Mouse (Mus musculus): ENCODE measurements around the gene Fbxl17. TPM values are rescaled to one million over a fixed set of nuclear protein-coding genes. Genes with fewer than 3 reads are reported as not detected.

Fbxl17 gene
- polyA plus RNA-seq, 1 experiment = 11.8 TPM

DNA sequence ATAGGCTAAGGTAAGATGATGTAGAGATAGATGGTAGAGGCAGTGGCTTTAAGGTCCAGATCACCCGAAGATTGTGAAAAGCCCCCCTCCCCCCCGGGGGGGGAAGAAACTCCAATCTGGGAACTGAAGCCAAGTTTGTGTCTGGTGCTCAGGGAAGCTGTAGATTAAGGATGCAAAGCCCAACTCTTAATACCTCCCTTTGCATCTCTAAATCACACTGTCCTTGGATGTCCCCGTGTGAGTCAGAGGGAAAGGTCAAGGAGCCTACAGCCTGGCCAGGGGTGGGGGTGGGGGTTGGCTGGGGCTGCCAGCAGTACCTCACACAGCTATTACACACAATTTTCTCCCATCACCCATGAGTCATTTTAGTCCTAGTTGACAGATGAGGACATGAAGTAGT lies 453.4 kb downstream of the Fbxl17 start:
- no peak for DNase-seq (ENCODE audit: low spot score)

- no peak for DNase-seq (ENCODE audit: low spot score)
These were observed 454.5 kb downstream of the Fbxl17 start for GRCm38 (mm10) chr17:63045297-63045696.

GRCm38 (mm10) chr17:63043046-63043675 lies 456.7 kb downstream of the Fbxl17 start:
- DNase-seq (ENCODE audit: low spot score) = no peak

DNA sequence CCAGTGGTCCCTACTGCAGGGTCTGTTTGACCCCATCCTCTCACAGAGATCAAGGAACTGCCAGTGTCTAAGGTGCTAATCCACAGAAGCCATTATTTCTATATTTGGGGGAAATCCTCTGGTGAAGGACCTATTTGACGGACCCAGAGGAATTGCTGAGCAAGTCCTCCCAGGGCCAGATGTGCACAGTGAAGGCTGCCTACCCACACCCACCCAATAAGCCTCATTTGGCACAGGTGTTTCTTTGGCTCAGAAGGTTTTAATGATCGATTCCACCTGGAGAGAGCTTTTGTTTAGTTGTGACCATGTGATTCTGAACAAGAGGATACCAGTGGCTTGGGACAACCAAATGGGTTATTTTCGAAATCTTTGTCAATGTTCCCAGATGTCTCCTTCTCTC lies 462.3 kb downstream of the Fbxl17 start:
- DNase-seq (ENCODE audit: low spot score) = no peak

DNA sequence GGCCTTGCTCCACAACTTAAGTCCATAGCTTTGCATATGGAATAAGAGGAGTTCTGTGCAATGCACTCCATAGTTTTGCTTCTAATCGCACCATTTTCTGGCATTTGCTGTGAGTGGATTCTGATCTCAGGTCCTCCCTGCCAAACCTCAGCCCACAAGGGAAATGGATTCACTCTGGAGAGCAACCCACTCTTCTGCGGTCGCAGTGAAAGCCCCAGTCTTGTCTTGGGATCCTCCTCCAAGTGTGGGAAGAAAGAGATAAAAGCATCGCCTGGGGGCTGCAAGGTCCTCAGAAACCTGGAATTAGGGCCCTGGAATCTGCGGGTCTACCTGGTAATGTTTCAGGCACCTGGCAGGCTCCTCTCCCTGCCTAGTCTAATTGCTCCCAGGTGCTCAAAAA lies 466.7 kb downstream of the Fbxl17 start:
- DNase-seq (ENCODE audit: low spot score) = no peak

DNA sequence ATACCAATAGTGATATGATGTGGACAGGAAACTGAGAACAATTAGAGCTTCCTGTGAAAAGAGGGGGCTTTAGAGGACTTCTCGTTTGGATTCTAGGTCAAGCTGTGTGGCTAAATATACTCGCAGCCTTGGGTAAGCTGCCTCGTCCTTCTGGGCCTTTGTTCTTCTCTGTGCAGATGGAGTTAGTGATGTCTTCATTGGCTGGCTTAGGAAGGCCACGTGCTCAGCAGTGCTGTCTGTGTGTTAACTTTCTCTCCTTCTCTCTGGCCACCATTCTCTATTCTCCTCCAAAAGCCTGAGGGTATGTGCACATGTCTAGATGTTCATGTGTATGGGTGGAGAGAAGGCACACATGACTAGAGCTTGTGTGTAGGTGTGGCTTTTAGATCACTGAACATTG lies 470.7 kb downstream of the Fbxl17 start:
- no peak for DNase-seq (ENCODE audit: low spot score)

- DNase-seq (ENCODE audit: low spot score) = no peak
These were observed 474.6 kb downstream of the Fbxl17 start for GRCm38 (mm10) chr17:63025238-63025637.

DNA sequence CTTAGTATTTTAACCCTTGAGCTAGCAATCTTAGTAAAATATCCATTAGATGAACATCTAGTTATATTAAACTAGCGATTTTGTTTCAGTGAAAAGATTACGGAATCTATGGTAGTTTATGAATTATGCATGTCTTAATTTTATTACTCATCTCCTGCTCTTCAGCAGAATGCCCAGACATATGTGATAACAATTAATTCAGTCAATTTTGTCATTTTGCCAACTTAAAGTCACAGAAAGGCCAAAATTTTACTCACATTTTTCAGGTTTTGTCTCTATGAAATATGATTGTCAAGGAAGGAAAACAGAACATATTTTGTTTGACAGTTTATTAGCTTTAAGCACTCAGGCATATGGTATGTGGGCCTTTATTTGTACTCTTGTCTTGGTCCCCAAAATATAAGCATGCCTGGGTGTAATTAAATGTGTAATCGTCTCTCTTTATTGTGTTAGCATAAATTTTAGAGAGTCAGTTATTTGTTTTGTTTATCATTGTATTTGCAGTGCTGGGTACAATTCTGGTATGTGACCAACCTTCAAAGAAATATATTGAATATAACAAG lies 482.1 kb downstream of the Fbxl17 start:
- no peak for DNase-seq (ENCODE audit: low spot score)

DNA sequence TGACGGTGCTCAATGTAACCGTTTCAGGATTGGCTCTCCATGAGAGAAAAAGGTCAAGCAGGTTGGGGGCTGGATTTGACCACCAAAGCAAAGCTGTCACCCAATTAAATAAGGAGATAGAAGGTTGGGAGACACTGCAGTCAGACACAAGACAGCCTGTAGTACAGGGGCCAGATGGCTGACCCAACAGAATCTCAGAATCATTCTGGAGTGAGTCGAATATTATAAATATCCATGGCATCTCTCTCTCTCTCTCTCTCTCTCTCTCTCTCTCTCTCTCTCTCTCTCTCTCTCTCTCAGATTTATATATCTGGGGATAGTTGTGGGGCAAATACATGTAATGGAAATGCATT lies 487.3 kb downstream of the Fbxl17 start:
- DNase-seq (ENCODE audit: low spot score) = no peak

DNA sequence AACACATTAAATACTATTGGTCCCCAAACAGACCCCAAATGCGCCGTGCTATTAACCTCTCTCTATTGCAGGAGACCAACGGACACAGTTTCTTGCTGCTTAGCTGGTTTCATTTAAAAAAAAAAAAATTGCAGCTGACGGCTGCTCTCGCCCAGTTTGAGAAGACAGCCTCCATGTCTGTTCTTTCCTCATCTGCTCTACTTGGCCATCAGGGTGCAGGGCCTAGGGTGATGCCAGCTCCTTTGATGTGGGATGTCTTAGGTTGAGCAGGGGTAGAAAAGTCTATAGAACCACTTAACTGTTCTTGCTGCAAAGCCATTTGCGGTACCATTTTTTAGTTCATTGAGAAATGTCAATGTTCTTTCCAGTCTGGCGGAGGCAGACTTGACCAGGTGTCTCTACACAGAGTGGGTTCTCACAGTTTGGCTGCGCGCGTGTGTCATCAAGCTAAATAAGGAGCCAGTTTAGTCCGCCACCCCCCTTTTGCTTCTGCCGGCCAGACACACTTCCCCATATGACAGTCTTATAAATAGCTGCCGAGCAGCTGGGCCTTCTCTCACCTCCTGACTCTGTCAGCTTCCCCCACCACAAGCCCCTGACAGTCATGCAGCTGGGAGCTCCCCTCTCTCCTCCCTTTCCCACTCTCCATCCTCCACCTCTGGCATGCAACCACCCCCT lies 487.8 kb downstream of the Fbxl17 start:
- no peak for DNase-seq (ENCODE audit: low spot score)

DNA sequence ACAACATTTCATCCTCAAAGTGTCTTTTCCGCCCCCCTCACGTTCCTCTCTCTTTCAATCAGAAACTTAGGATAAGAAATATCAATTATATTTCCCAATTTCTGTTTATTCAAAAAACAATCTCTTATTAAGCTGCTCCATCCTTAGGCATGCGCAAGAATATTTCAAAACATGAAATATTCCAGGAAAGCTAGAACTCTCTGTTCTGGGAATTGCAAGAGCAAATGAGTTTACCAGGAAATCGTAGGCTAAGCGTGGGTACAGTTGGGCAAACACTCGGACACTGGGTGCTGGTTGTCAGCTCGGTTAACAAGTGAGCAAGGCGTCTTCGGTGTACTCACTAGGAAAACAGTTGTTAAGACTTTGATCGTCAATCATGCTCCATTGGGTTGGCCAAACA lies 489.0 kb downstream of the Fbxl17 start:
- DNase-seq (ENCODE audit: low spot score) = no peak

- no peak for DNase-seq (ENCODE audit: low spot score)
These were observed 491.0 kb downstream of the Fbxl17 start for GRCm38 (mm10) chr17:63008788-63009187.

DNA sequence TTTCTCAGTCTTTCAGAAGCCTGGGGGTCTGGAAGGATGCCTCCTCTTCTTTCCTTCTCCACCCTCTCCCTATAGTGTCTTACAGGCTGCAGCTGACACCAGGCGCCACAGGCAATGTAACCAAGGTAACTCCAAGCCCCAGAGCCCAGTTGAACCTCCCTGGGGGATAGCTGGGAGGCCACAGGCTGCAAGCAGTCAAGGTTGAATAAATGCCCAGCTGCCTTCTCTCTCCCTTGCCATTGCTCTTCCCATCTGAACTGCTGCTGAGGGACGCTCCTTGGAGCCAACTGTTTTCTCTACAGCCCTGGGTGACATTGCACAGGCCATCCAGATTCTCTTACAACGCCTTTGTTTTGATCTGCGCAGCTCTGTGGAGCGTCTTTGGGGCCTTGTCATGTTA lies 491.5 kb downstream of the Fbxl17 start:
- no peak for DNase-seq (ENCODE audit: low spot score)

DNA sequence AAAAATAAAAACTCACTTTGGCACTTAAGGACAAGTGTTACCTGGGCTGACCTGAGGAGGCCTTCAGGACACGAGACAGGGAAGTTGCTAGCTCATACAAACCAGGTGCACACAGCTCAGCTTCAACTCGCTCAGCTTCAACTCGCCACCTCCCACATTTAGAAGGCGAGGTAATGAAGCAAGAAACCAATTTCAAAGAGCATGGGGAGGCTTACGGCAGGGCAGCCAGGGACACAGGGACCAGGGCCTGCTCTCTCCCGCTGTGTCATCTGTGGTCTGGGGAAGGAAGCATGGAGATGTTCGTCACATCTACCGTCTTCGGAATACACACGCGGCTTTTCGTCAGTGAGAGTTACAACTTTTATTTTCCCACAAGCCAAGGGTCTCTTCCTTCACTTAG lies 491.9 kb downstream of the Fbxl17 start:
- DNase-seq (ENCODE audit: low spot score) = no peak

All from urinary bladder, adult 2 months (tissue).